Mouse (Mus musculus) heart, adult 2 months (tissue): ENCODE data around the gene Psmb6.

Experiments used
- CTCF ChIP-seq: fragments of 200-600 bp; IDR thresholded peaks from 2 replicates; pipeline ENCODE4 v1.8.1; 2022; ENCODE audit warnings: antibody characterized with exemption, mild to moderate bottlenecking, moderate library complexity
- POLR2A ChIP-seq: fragments of 200-500 bp; IDR thresholded peaks from 2 replicates; pipeline ENCODE4 v1.6.1; 2011; ENCODE audit warnings: mild to moderate bottlenecking, low read depth, low read length, control low read depth; ENCODE audit not compliant: insufficient read depth

GRCm38 (mm10) chr11:70485498-70485897 is 39.7 kb upstream of the Psmb6 start:
- no peak for TF ChIP-seq POLR2A
- TF ChIP-seq CTCF, result no peak
